Mouse (Mus musculus): Measurements from ENCODE around the gene Pomc. TPM values are rescaled to one million over a fixed set of nuclear protein-coding genes. Genes with fewer than 3 reads are reported as not detected.

The Pomc gene
- polyA plus RNA-seq, 1 experiment from 2014 or later = 1.7 TPM

- H3K9me3 ChIP-seq = no peaks in the 10 kb centered on the region
- WGBS = 26% methylated on average over 4 of the region's 4 CpGs
- no peak overlapping the region for H3K4me3 ChIP-seq (replicated peaks)
- H3K36me3 ChIP-seq = no peaks in the 10 kb centered on the region
- no peak for ATAC-seq (ENCODE audit: insufficient read depth, low FRiP score, low read depth)
- H3K4me2 ChIP-seq = no peak overlapping the region
- H3K27ac ChIP-seq = no peak overlapping the region
- 0 out of 2 replicates have a peak, but pooled peaks cover 3% of the 10 kb centered on the region for H3K4me1 ChIP-seq
- H3K9ac ChIP-seq = no peak overlapping the region
- no peaks in the 10 kb centered on the region for H3K27me3 ChIP-seq (replicated peaks)
These were observed 53.0 kb downstream of the Pomc start for GRCm38 (mm10) chr12:4007766-4008165.

GRCm38 (mm10) chr12:4008731-4009130, 54.0 kb downstream of the Pomc start:
- no peak overlapping the region for H3K4me2 ChIP-seq
- no peaks in the 10 kb centered on the region for H3K9me3 ChIP-seq
- no peak for ATAC-seq (ENCODE audit: insufficient read depth, low FRiP score, low read depth)
- no peak overlapping the region for H3K4me3 ChIP-seq (replicated peaks)
- 0 out of 2 replicates have a peak, but pooled peaks cover 3% of the 10 kb centered on the region for H3K4me1 ChIP-seq
- no peaks in the 10 kb centered on the region for H3K27me3 ChIP-seq (replicated peaks)
- H3K9ac ChIP-seq = no peak overlapping the region
- 81% methylated on average over 12 of the region's 12 CpGs for WGBS
- H3K36me3 ChIP-seq = no peaks in the 10 kb centered on the region
- no peak overlapping the region for H3K27ac ChIP-seq

Other genes with a start within 250 kb of the Pomc start
- 126 and 133 TPM in 2 replicates for gene Dnmt3a, start 148.9 kb upstream of the Pomc start, polyA plus RNA-seq (2015; fragmentation: Nextera tagmentation; extraction: Ambion mirVana)
- 2.8 and 3.4 TPM in 2 replicates for gene Efr3b, start 84.0 kb downstream of the Pomc start, polyA plus RNA-seq (2015; fragmentation: Nextera tagmentation; extraction: Ambion mirVana)
- gene Dnajc27, start 127.6 kb downstream of the Pomc start, polyA plus RNA-seq (2015; fragmentation: Nextera tagmentation; extraction: Ambion mirVana) = 5.4 TPM in 2 replicates
- gene Adcy3, start 178.2 kb downstream of the Pomc start, polyA plus RNA-seq (2015; fragmentation: Nextera tagmentation; extraction: Ambion mirVana) = 9.2 and 9.9 TPM in 2 replicates

Data from stomach, embryonic 15.5 days (tissue).